ENCODE assay signal across 18 mouse cellular contexts in the genomic region with DNA sequence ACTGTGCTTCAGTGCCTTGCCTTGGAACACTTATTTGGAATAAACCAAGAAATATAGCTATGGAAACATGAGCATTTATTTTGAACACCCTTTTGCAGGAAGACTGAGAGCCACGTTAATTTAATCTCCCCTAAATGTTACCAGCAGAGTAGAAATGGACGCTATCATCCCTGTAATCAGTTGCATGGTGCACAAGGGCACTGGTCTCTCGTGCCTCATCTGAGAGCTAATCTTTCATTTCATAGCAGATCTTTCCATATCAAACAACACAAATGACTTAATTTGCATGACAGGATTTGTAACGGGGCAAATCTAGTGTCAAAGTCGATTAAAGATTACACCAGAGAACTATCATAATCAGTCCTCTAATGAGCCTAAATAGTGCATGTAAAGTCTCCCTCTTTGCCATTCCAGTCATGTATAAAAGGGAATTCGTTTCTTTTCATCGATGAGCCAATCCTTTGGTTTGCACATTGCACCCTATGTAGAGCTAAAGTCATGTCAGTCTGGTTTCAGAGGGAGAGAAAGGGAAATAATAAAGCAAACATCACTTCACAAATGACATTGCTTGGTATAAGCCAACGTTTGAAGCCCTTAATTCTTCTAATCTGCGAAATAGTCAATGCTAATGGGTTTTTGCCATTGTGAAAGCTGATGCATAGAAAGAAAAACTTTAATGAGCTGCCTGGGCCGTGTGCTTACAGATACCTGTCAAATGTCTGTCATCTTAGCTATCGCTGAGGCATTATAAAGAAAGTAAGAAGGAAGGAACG.
"Had no signal": no experiment of that assay in that cellular context is flagged by ENCODE, and none has a peak within 500 bp of the region (broad histone marks: within the 10 kb centered on the region; RNA-seq: fewer than 3 reads in every experiment).

No protein-coding gene starts in this region.

- H3K4me3 ChIP-seq: limb, embryonic 10.5 days; limb, embryonic 13.5 days; liver, embryonic 12.5 days; liver, embryonic 15.5 days; lung, embryonic 15.5 days; megakaryocyte, embryonic 14.5 days; neural tube, embryonic 12.5 days; neural tube, embryonic 15.5 days had no signal

- DNase-seq: kidney, adult 18-20 months; kidney, adult 9 months; kidney, postnatal 14 days; kidney, postnatal 4 days; liver; lung, adult 18-20 months; lung, postnatal 10 days; lung, postnatal 36 days; thymus, adult 18-20 months; thymus, postnatal 36 days had no signal

- H3K27me3 ChIP-seq: limb, embryonic 13.5 days; liver, embryonic 12.5 days; liver, embryonic 15.5 days; lung, embryonic 15.5 days; megakaryocyte, embryonic 14.5 days had no signal

- H3K9ac ChIP-seq: limb, embryonic 13.5 days; liver, embryonic 12.5 days; liver, embryonic 15.5 days; lung, embryonic 15.5 days; neural tube, embryonic 12.5 days; neural tube, embryonic 15.5 days had no signal

- H3K9me3 ChIP-seq: limb, embryonic 10.5 days; limb, embryonic 13.5 days; liver, embryonic 12.5 days; liver, embryonic 15.5 days; lung, embryonic 15.5 days; megakaryocyte, embryonic 14.5 days; neural tube, embryonic 12.5 days; neural tube, embryonic 15.5 days had no signal

- ATAC-seq: liver, embryonic 12.5 days had no signal

- H3K36me3 ChIP-seq: limb, embryonic 10.5 days; limb, embryonic 13.5 days; liver, embryonic 12.5 days; liver, embryonic 15.5 days; lung, embryonic 15.5 days; neural tube, embryonic 12.5 days; neural tube, embryonic 15.5 days had no signal

- H3K27ac ChIP-seq: limb, embryonic 10.5 days; limb, embryonic 13.5 days; liver, embryonic 12.5 days; liver, embryonic 15.5 days; lung, embryonic 15.5 days; neural tube, embryonic 12.5 days; neural tube, embryonic 15.5 days had no signal

- H3K4me1 ChIP-seq: liver, embryonic 15.5 days; lung, embryonic 15.5 days; neural tube, embryonic 12.5 days; neural tube, embryonic 15.5 days had no signal

- H3K4me2 ChIP-seq: limb, embryonic 13.5 days; liver, embryonic 12.5 days; liver, embryonic 15.5 days; lung, embryonic 15.5 days; neural tube, embryonic 12.5 days; neural tube, embryonic 15.5 days had no signal
